Mouse (Mus musculus) Muller cell, postnatal 12 days (primary cell): ENCODE results near the gene Nudt3.

Experiments used
- DNase-seq: peaks from one replicate; pipeline ENCODE4 v3.0.0-alpha.2; 2015; ENCODE audit errors: inconsistent ontology term

Nudt3 gene

DNA sequence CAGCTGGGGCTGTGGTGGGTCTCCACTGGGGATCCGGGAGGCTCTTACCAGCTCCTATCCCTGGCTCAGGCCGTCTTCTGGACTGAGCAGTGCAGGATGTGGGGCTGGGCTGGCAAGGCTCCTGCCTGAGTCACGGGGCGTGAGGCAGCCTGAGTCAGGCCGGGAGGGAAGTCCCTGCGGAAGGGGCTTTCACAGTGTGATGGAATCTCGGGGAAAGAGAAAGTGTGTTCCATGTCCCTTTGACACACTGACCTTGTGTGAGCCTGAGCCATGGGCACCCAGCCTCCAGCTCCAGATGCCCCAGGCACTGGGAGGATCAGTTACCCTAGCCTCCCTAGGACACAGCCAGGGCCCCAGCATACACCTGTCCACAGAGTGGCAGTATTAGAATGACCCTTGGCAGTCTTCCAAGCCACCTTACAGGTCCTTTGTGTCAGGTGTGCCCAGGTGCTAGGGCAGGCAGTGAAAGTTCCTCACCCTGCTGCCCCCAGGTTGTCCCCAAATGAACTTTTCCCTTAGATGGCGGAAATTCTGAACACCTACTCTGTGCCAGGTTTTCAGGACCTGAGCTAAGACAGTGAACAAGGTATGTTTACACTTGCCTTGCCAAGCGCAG, 75.9 kb downstream of the Nudt3 start:
- DNase-seq, result peak; percentile 89

GRCm38 (mm10) chr17:27546574-27547085, 76.7 kb downstream of the Nudt3 start:
- DNase-seq, result no peak

DNA sequence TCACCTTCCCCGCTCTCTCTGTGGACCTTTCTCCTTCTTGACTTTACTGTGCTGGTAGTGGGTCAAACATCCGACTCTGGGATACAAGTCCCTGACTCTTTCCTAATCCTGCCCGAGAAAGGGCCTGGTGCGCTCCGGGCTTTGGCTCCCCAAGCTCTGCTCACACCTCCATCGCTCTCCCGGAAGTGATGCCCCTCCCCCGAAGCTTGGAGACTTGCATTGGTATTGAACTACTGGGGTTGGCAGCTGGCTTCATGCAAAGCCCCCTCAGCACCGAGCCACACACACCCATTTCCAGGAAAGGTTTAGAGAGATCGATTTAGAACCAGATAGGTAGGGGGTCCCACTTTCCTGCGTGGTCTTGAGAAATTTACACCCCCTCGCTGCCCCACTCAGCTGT, 77.3 kb downstream of the Nudt3 start:
- DNase-seq, result no peak

DNA sequence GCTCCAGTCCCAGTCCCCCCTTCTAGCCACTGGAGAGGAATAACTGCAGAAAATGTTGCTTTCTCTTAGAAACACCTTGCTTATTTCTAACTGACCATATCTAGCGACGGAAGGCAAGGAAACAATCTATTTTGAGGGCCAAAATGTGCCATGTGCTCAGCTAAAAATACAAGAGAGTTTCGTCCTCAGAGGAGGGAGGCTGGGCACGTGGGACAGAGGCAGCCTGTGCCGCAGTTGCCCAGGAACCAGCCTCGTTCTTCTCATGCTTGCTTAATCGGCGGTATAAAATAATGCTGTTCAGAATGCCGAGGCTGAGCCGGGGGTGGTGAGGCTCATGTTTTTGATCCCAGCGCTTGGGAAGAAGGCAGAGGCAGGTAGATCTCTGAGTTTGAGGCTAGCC, 78.7 kb downstream of the Nudt3 start:
- no peak for DNase-seq

DNA sequence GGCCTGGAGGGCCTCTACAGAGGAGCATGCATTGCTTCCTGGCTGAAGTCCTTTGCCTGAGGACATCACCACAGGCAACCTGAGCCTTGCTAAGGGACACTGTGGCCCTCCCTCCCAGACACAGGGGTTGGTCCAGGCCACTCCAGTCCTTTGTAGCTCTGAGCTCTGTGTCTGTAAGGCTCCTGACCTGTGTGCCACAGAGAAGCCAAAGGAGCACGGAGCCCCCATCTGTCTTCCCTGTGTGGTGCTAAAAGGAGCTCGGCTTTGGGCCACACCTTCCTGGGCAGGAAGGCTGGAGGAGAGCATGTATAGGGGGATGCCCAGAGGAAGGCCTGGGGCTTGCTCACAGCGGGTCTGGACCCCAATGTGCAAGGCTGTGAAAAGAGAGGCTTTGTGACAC, 81.3 kb downstream of the Nudt3 start:
- no peak for DNase-seq

- DNase-seq, result no peak
Measured at GRCm38 (mm10) chr17:27541261-27541660, 82.0 kb downstream of the Nudt3 start.

- peak; percentile 74 for DNase-seq
Measured at GRCm38 (mm10) chr17:27534718-27535117, 88.6 kb downstream of the Nudt3 start.

GRCm38 (mm10) chr17:27533354-27533753, 89.9 kb downstream of the Nudt3 start:
- no peak for DNase-seq

GRCm38 (mm10) chr17:27532095-27532494, 91.2 kb downstream of the Nudt3 start:
- no peak for DNase-seq
